Mouse (Mus musculus) T-helper 2 cell (primary cell): Measurements from ENCODE around the gene Arntl2.
"Not testable (repeated sequence)": the region's sequence is repeated elsewhere in the genome, so short reads cannot be mapped to it uniquely, and the experiment has no call there.

Experiments
- in situ Hi-C: fragments of 300-600 bp; cut with MboI, MseI; formaldehyde crosslinking; loops from one replicate; pipeline ENCODE4 v1.15.1; 2025; ENCODE audit warnings: high pct_unique_total_duplicates

The Arntl2 gene

DNA sequence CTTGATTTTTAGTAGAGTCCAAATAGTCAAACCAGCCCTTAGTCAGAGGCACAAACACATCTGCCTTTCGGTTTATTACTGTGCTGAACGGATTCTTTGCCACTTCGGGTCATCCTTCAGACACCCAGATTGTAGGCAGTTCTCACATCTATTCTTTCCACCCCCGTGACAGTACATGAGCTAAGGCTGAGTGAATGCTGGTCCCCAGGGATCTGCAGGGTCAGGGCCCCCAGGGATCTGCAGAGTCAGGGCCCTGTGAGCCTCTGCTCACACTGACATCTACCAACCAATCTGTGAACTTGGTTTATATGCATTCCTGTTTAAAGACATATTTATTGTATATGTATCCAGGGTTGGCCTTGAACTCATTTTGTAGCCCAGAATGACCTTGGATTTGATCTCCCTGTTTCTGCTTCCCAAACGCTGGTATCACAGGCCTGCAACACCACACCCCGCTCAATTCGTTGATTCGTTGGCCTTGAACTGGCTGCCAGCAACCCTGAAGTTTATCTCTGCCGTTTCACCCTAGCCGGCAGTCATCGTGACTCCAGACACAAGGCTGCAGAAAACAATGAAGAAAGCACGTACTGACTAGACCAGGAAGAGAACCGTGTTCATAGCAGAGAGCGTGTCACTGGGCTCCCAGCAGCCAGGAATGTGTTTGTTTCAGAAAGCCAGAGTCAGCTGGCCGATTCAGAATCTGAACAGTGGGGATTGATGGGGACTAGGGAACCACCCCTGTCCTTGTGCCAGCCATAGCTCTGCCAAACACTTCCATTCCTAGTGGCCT lies 50.3 kb downstream of the Arntl2 start:
- in situ Hi-C loops, result loop anchor here (25.0 kb wide), 1 partner anchor 1316 kb away; no protein-coding TSS in a partner anchor

- in situ Hi-C loops, result loop anchor here (25.0 kb wide), 1 partner anchor 1315 kb away; no protein-coding TSS in a partner anchor
Observed at GRCm38 (mm10) chr6:146847402-146847801, 51.5 kb downstream of the Arntl2 start.

DNA sequence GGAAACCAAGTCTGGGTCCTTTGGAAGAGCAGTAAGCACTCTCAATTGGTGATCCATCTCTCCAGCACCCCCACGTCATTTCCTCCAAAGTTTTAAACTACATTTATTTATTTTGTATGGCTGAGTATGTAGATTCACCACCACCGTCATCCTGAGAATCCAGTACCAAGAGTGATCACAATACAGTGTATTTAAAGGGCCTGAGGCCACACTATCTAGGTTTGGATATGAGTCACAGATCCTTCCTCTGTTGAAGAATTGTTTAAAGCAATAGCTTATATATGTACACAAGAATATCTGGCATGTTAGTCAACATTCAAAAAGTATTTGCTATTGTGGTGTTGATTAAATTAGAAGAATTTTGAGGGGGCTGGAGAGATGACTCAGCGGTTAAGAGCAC lies 52.4 kb downstream of the Arntl2 start:
- in situ Hi-C loops, result loop anchor here (25.0 kb wide), 1 partner anchor 1314 kb away; no protein-coding TSS in a partner anchor

GRCm38 (mm10) chr6:146850050-146850449 lies 54.2 kb downstream of the Arntl2 start, which contains the start of gene Smco2:
Smco2 (plus strand) TSS chr6:146850104.
- in situ Hi-C loops, result no loop called here

DNA sequence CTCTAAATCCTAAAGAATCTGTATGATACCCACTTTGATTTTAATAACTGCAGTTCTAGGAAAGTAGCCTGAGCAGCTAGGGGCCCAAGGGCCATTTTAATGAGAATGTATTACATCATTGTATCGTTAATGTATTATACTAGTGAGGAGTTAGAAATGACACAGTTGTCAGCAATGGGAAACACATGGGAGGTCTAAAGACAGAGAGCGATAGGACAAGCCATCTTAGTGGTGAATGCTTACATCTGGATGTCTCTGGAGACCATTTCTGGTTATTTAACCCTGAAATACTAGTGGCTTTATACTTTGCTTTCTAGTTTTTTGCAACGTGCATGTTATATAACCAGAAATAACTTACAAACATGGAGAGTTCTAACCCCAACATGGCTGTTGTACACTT lies 56.1 kb downstream of the Arntl2 start:
- in situ Hi-C loops, result no loop called here

DNA sequence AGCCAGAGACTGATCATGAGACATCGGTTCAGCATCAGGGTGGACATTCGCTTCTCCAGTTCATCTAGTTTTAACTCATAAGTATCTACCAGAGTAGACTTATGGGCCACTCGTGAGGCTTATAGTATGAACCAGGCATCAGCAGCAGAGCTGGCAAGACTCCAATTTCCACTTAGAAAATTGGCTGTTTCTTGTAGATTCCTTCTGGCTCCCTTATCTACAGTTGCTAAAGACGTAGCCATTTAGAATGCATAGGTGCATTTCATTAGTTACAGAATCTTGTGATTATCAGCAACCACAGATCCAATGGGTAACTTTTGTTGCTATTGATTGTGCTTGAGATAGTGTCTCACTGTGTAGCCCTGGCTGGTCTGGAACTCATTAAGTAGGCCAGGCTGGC lies 56.9 kb downstream of the Arntl2 start:
- in situ Hi-C loops, result no loop called here

GRCm38 (mm10) chr6:146855185-146855584 lies 59.3 kb downstream of the Arntl2 start:
- in situ Hi-C loops, result no loop called here

GRCm38 (mm10) chr6:146857386-146857785 lies 61.5 kb downstream of the Arntl2 start:
- in situ Hi-C loops, result no loop called here

DNA sequence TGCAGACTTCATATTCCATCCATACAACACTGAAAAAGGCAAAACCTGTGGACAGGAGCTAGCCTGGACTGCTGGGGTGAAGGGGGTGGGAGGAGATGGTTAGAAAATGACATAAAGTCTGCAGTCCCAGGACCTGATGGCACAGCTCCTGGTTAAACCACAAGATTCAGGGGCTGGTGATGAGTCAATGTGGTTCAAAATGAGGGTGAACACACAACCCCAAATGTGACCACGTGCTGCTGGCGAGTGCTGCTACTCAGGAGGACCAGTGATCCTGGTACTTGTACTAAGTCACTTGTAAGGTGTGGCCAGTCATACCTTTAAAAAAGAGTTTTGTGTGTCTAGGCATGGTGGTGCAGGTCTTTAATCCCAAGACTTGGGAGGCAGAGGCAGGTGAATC lies 67.3 kb downstream of the Arntl2 start:
- in situ Hi-C loops, result no loop called here

- in situ Hi-C loops, result not testable (repeated sequence)
Observed at GRCm38 (mm10) chr6:146864370-146864769, 68.5 kb downstream of the Arntl2 start.

DNA sequence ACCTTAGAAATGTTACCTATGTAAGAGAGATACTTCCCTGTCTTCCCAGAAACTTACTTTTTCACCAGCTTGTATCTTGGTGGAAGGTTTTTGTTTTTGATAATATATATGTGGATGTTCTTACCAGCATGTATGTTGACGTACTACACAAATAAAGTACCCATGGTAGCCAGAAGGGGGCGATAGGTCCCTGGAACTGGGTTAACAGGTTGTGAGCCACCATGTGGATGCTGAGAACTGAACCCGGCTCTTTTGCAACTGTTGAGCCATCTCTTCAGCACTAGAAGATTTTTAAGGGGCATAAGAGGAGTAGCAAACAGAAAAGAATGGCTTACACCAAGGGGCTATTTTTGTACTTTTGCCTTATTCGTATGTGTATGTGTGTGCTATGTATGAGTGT lies 69.8 kb downstream of the Arntl2 start:
- in situ Hi-C loops, result no loop called here

DNA sequence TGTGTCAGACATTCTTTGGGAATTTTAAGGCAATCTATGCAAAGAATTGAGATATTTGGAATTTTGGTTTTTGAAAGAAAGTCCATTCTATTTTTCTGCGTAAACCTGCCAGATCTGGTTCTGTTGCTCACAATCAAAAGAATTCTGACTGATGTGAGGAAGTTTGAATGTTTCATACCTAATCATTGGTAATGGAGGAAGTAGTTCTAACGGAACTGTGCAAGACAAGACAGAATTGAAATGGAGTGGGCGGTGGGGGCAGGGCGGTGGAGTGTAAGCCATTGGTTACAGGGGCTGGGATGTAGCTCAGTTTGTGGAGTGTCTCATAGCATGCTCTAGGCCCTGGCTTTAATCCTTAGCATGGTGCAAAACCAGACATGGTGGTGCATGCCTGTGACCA lies 76.1 kb downstream of the Arntl2 start:
- in situ Hi-C loops, result no loop called here

DNA sequence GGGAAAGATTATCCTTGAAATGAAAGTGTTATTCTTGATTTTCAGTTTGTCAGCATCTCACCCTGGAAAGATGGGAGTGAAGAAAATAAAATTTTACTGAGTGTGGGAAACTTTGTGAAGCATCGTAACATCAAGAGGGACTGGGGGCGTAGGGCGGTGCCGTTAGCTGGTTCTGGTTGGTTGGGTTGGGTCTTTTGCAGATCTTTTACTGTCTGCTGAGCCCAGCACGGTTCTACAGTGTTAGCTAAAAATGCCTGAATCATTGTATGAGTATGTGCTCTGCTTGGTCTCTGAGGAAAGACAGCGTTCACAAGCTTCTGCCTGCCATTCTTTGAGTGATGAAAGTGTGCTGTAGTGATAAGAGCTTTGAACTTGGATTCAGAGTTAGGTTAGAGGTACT lies 78.6 kb downstream of the Arntl2 start:
- in situ Hi-C loops, result no loop called here

DNA sequence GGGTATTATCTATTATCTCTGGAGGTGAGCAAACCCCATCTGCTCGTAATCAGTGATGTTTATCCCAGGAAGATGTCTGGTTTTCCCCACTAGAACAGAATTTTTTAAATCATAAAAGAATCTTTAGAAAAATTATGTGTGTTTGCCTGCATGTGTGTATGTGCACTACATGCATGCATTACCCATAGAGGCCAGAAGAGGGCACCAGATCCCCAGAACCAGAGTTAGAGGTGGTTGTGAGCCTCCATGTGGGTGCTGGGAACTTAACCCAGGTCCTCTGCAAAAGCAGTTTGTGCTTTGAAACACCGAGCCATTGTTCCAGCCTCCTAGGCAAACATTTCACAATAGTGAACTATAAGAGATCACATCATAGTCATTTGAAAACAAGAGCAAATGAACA lies 81.0 kb downstream of the Arntl2 start:
- in situ Hi-C loops, result no loop called here

- in situ Hi-C loops, result no loop called here
Observed at GRCm38 (mm10) chr6:146877425-146878045, 81.7 kb downstream of the Arntl2 start.

- in situ Hi-C loops, result no loop called here
Observed at GRCm38 (mm10) chr6:146878926-146879325, 83.1 kb downstream of the Arntl2 start.

DNA sequence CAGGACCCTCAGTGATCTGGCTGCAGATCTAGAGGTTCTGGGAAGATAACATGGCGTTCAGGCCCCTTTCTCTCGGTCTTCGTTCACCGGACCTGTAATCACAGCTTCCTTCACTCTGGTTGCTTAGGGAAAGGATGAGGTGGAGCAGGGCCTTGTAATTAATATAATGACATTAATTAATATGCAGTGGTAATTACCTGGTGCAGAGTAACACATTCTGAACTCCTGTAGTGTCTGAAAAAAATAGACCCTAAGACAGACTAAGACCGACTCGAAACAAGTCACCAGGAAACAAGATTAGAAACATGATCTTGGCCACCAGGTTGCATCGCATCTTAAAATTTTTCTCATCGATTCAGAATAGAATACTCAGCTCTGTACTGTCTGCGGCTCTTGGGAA lies 84.0 kb downstream of the Arntl2 start:
- in situ Hi-C loops, result no loop called here

GRCm38 (mm10) chr6:146880296-146880695 lies 84.4 kb downstream of the Arntl2 start:
- in situ Hi-C loops, result no loop called here

- in situ Hi-C loops, result no loop called here
Observed at GRCm38 (mm10) chr6:146881896-146882770, 86.3 kb downstream of the Arntl2 start.
